Mouse (Mus musculus): ENCODE measurements around the gene Rab34. TPM values are rescaled to one million over a fixed set of nuclear protein-coding genes. Genes with fewer than 3 reads are reported as not detected.

Gene Rab34
- polyA plus RNA-seq, 1 experiment from 2014 or later = 147 TPM

- Histone ChIP-seq H3K4me2 (peak overlapping the region; percentile 76), H3K9ac (peak overlapping the region; percentile 98), H3K9me3 (no peaks in the 10 kb centered on the region), H3K27ac (peak overlapping the region; percentile 98), H3K4me3 (peak overlapping the region; percentile 81), H3K4me1 (peaks cover 37% of the 10 kb centered on the region), H3K36me3 (peaks cover 8% of the 10 kb centered on the region; the same call in 1 of the 2 replicates), H3K27me3 (no peaks in the 10 kb centered on the region)
- ATAC-seq (ENCODE audit: borderline replicate concordance, extremely low read depth, low FRiP score, low TSS enrichment) = no peak
- 34% methylated on average over 4 of the region's 4 CpGs for WGBS
These were observed 22.1 kb upstream of the Rab34 start for GRCm38 (mm10) chr11:78166161-78166560.

GRCm38 (mm10) chr11:78166640-78167039 lies 21.6 kb upstream of the Rab34 start:
- no peak for ATAC-seq (ENCODE audit: borderline replicate concordance, extremely low read depth, low FRiP score, low TSS enrichment)
- Histone ChIP-seq H3K36me3 (peaks cover 5% of the 10 kb centered on the region; the same call in 1 of the 2 replicates), H3K9ac (no peak overlapping the region), H3K27ac (peak overlapping the region; percentile 98), H3K4me3 (no peak overlapping the region), H3K4me2 (no peak overlapping the region), H3K9me3 (no peaks in the 10 kb centered on the region), H3K4me1 (peaks cover 33% of the 10 kb centered on the region), H3K27me3 (no peaks in the 10 kb centered on the region)
- 68% methylated on average over 6 of the region's 6 CpGs for WGBS

GRCm38 (mm10) chr11:78167257-78167959 lies 20.8 kb upstream of the Rab34 start:
- peaks cover 26% of the 10 kb centered on the region for H3K4me1 ChIP-seq
- H3K36me3 ChIP-seq = no peaks in the 10 kb centered on the region
- H3K9me3 ChIP-seq = no peaks in the 10 kb centered on the region

DNA sequence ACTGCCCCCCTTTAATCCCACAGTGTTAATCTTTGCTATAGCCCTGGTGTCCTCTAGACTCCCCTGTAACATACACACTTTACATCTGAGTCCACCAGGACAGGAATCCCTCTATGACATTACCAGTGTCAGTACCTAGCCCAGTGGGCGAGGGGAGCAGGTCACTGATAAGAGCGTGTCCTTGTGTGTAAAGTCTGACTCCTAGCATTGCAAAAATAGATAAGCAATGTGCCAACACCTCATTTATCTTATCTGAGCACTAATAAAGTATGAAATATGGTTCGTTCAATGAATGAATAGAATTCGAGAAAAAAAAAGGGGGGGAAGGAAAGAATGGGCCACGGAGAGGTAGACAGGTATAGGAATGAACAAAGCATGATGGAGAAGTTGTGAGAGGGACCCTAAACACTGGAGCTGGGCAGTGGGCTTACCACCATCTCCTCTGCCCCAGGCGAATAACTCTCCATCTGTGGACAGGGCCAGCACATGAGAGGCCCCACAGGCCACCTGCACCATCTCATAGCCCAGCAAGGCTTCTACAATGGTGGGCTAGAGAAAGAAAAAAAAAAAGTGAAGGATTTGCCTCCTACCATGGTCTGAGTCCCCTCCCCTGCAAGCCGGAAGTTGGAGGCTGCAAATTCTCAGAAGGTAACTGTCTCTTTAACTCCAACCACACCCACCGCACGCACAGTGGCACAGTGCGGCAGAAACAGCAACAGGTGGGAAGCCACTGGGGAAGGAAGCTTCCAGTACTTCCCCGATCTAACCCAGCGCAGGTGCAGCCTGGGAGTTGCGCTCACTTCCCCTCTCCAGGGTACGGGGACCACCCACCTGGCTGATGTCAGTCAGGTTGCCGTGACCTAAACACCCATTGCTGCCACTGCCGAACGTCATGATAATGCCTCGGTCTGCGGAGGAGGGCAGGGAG lies 19.4 kb upstream of the Rab34 start:
- no peak for ATAC-seq (ENCODE audit: borderline replicate concordance, extremely low read depth, low FRiP score, low TSS enrichment)
- WGBS = 48% methylated on average over 19 of the region's 19 CpGs
- Histone ChIP-seq H3K4me3 (no peak overlapping the region), H3K27ac (no peak overlapping the region), H3K27me3 (no peaks in the 10 kb centered on the region), H3K4me1 (peaks cover 12% of the 10 kb centered on the region), H3K36me3 (no peaks in the 10 kb centered on the region), H3K9me3 (no peaks in the 10 kb centered on the region), H3K9ac (no peak overlapping the region), H3K4me2 (no peak overlapping the region)

More at GRCm38 (mm10) chr11:78167257-78167959, 20.8 kb upstream of the Rab34 start:
- H3K27ac ChIP-seq = no peak overlapping the region
- H3K4me2 ChIP-seq = no peak overlapping the region
- no peaks in the 10 kb centered on the region for H3K27me3 ChIP-seq
- no peak overlapping the region for H3K9ac ChIP-seq
- ATAC-seq (ENCODE audit: borderline replicate concordance, extremely low read depth, low FRiP score, low TSS enrichment) = no peak
- WGBS = 88% methylated on average over 14 of the region's 14 CpGs
- H3K4me3 ChIP-seq = no peak overlapping the region

DNA sequence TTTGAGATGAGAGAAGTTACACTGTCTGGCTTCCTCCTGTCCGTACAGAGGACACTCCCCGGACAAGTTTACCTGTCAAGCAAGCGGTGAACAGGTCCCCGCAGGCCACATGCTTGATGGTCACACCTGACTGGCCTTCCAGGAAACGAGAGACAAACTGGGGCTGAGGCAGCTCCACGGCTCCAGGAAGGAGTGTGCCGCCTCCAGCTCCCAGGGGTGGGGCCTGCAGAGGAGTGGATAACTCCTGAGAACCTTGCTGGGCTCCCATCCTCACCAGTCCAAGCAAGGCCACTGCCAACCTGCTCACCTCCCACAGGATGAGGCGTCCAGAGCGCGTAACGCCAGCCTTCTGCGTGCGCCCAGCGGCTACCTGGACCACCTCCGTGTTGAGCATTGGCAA lies 17.9 kb upstream of the Rab34 start:
- 85% methylated on average over 15 of the region's 15 CpGs for WGBS

DNA sequence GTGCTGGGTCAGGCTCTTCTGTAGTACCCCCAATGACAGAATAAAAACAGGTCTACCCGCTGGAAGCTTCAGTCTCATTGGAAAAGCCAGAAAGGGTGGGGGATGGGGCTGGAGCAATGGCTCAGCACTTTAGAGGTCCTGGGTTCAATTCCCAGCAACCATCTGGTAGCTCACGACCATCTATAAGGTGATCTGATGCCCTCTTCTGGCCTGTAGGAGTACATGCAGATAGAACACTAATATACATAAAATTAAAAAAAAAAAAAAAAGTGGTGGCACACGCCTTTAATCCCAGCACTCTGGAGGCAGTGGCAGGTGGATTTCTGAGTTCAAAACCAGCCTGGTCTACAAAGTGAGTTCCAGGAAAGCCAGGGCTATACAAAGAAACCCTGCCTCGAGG lies 16.9 kb upstream of the Rab34 start:
- H3K4me2 ChIP-seq = no peak overlapping the region
- WGBS = 67% methylated on average over 4 of the region's 4 CpGs
- no peaks in the 10 kb centered on the region for H3K9me3 ChIP-seq
- H3K27ac ChIP-seq = no peak overlapping the region
- H3K9ac ChIP-seq = no peak overlapping the region
- H3K36me3 ChIP-seq = no peaks in the 10 kb centered on the region
- peaks cover 20% of the 10 kb centered on the region for H3K4me1 ChIP-seq
- no peak for ATAC-seq (ENCODE audit: borderline replicate concordance, extremely low read depth, low FRiP score, low TSS enrichment)
- H3K27me3 ChIP-seq = no peaks in the 10 kb centered on the region
- no peak overlapping the region for H3K4me3 ChIP-seq

More for the DNA sequence above, 17.9 kb upstream of the Rab34 start:
- no peak overlapping the region for H3K9ac ChIP-seq
- no peak overlapping the region for H3K4me2 ChIP-seq
- ATAC-seq (ENCODE audit: borderline replicate concordance, extremely low read depth, low FRiP score, low TSS enrichment) = no peak
- no peaks in the 10 kb centered on the region for H3K27me3 ChIP-seq
- H3K36me3 ChIP-seq = no peaks in the 10 kb centered on the region
- no peak overlapping the region for H3K27ac ChIP-seq
- no peaks in the 10 kb centered on the region for H3K9me3 ChIP-seq
- H3K4me3 ChIP-seq = no peak overlapping the region
- H3K4me1 ChIP-seq = peaks cover 21% of the 10 kb centered on the region

DNA sequence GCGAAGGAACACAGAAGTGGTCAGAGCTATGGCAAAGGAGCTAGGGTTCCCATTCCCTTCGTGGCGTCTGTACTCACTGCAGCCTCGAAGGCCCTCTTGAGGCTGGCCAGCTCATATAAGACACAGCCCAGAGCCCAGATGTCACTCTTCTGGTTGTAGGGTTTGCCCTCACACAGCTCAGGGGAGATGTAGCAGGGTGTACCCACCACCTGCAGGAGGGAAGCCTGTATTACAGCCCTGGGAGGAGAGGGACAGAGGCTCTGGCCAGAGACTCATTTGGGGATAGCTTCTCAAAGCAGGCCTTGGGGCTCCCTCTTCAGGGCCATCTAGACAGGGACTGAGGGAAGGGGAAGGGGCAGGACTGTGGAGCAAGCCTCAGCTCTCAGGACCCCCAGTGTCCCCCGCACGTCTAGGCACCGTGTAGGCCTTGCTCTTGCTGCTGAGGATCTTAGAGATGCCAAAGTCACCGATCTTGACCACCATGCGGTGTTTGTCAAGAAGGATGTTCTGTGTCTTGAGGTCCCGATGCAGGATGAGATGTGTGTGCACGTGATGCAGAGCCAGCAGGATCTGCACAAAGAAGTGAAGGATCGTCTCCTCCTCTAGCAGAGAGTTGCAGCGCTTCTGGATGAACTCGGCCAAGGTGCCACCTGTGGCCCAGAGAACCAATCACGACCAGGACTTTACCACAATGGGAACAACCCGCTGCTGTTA lies 16.0 kb upstream of the Rab34 start:
- no peaks in the 10 kb centered on the region for H3K36me3 ChIP-seq
- 81% methylated on average over 16 of the region's 16 CpGs for WGBS

GRCm38 (mm10) chr11:78172748-78173383 lies 15.4 kb upstream of the Rab34 start:
- Histone ChIP-seq H3K4me1 (peaks cover 22% of the 10 kb centered on the region), H3K27me3 (no peaks in the 10 kb centered on the region), H3K9me3 (no peaks in the 10 kb centered on the region), H3K36me3 (no peaks in the 10 kb centered on the region), H3K4me2 (no peak overlapping the region), H3K27ac (no peak overlapping the region), H3K4me3 (no peak overlapping the region), H3K9ac (no peak overlapping the region)
- ATAC-seq (ENCODE audit: borderline replicate concordance, extremely low read depth, low FRiP score, low TSS enrichment) = no peak
- 74% methylated on average over 19 of the region's 19 CpGs for WGBS

More for the DNA sequence above, 16.0 kb upstream of the Rab34 start:
- H3K9me3 ChIP-seq = no peaks in the 10 kb centered on the region
- no peak overlapping the region for H3K9ac ChIP-seq
- no peak overlapping the region for H3K27ac ChIP-seq
- no peak overlapping the region for H3K4me2 ChIP-seq
- no peak overlapping the region for H3K4me3 ChIP-seq
- no peaks in the 10 kb centered on the region for H3K27me3 ChIP-seq
- no peak for ATAC-seq (ENCODE audit: borderline replicate concordance, extremely low read depth, low FRiP score, low TSS enrichment)
- peaks cover 18% of the 10 kb centered on the region for H3K4me1 ChIP-seq

- peaks cover 2% of the 10 kb centered on the region; the same call in 1 of the 2 replicates for H3K36me3 ChIP-seq
- ATAC-seq (ENCODE audit: borderline replicate concordance, extremely low read depth, low FRiP score, low TSS enrichment) = no peak
- no peak overlapping the region for H3K4me3 ChIP-seq
- peaks cover 32% of the 10 kb centered on the region for H3K4me1 ChIP-seq
- no peak overlapping the region for H3K4me2 ChIP-seq
- H3K9me3 ChIP-seq = no peaks in the 10 kb centered on the region
- H3K27ac ChIP-seq = peak overlapping the region; percentile 8; the same call in 1 of the 2 replicates
- WGBS = 80% methylated on average over 3 of the region's 3 CpGs
- no peaks in the 10 kb centered on the region for H3K27me3 ChIP-seq
- no peak overlapping the region for H3K9ac ChIP-seq
These were observed 13.7 kb upstream of the Rab34 start for GRCm38 (mm10) chr11:78174506-78174905.

GRCm38 (mm10) chr11:78175771-78176401 lies 12.3 kb upstream of the Rab34 start:
- no peaks in the 10 kb centered on the region for H3K27me3 ChIP-seq
- H3K4me1 ChIP-seq = peaks cover 45% of the 10 kb centered on the region
- WGBS = 10% methylated on average over 10 of the region's 10 CpGs
- H3K9me3 ChIP-seq = no peaks in the 10 kb centered on the region
- H3K9ac ChIP-seq = peak overlapping the region; percentile 17; the same call in 1 of the 2 replicates
- peak overlapping the region; percentile 61 for H3K4me3 ChIP-seq
- no peak for ATAC-seq (ENCODE audit: borderline replicate concordance, extremely low read depth, low FRiP score, low TSS enrichment)
- peak overlapping the region; percentile 99 for H3K27ac ChIP-seq
- peaks cover 16% of the 10 kb centered on the region for H3K36me3 ChIP-seq
- peak overlapping the region; percentile 97 for H3K4me2 ChIP-seq
